In genomic region chr13:68997386-68997785, GRCm38 (mm10) we compare ENCODE assay signal across 10 mouse cellular contexts. TPM values are rescaled to one million over a fixed set of nuclear protein-coding genes. Genes with fewer than 3 reads are reported as not detected.
DNase-seq lines count a peak whose midpoint lies in the region; ATAC-seq lines count a peak whose summit lies in the region.
"Had no signal": no experiment of that assay in that cellular context is flagged by ENCODE, and none has a peak within 500 bp of the region (broad histone marks: within the 10 kb centered on the region; RNA-seq: fewer than 3 reads in every experiment).

No protein-coding gene starts in this region.

- no peaks in the 10 kb centered on the region for H3K36me3 ChIP-seq in heart, embryonic 16.5 days (ENCODE audit: control insufficient read depth, insufficient read depth)
- H3K36me3 ChIP-seq in embryonic facial prominence, embryonic 12.5 days, result no peaks in the 10 kb centered on the region
- H3K36me3 ChIP-seq in hindbrain, embryonic 15.5 days, result no peaks in the 10 kb centered on the region
- no peaks in the 10 kb centered on the region for H3K36me3 ChIP-seq in midbrain, embryonic 16.5 days (ENCODE audit: control insufficient read depth, insufficient read depth, low read length)

- H3K27me3 ChIP-seq in heart, embryonic 16.5 days (ENCODE audit: control insufficient read depth, insufficient read depth, low read length), result peaks cover 41% of the 10 kb centered on the region
- H3K27me3 ChIP-seq in embryonic facial prominence, embryonic 12.5 days, result peaks cover 12% of the 10 kb centered on the region
- peaks cover 12% of the 10 kb centered on the region for H3K27me3 ChIP-seq in hindbrain, embryonic 15.5 days
- no peaks in the 10 kb centered on the region for H3K27me3 ChIP-seq in midbrain, embryonic 16.5 days (ENCODE audit: control insufficient read depth, insufficient read depth, low read depth, low read length)

- no peak for DNase-seq in heart, postnatal 36 days
- DNase-seq in urinary bladder, postnatal 4 days (ENCODE audit: low spot score in 2 of 2), result no peak
- no peak for DNase-seq in thymus, postnatal 4 days
- DNase-seq in frontal cortex, postnatal 10 days (ENCODE audit: low spot score in 2 of 2), result no peak
- DNase-seq: cerebellum, postnatal 25 days; gastrocnemius, postnatal 36 days had no signal

- H3K27ac ChIP-seq in heart, embryonic 16.5 days (ENCODE audit: low read length), result no peak overlapping the region
- H3K27ac ChIP-seq in embryonic facial prominence, embryonic 12.5 days, result no peak overlapping the region
- H3K27ac ChIP-seq in hindbrain, embryonic 15.5 days (replicated peaks), result no peak overlapping the region
- no peak overlapping the region for H3K27ac ChIP-seq in midbrain, embryonic 16.5 days (ENCODE audit: low read length)

- WGBS in heart, embryonic 16.5 days, result 16% methylated on average over 10 of the region's 10 CpGs
- 33% methylated on average over 10 of the region's 10 CpGs for WGBS in embryonic facial prominence, embryonic 12.5 days
- WGBS in hindbrain, embryonic 15.5 days, result 36% methylated on average over 10 of the region's 10 CpGs
- WGBS in midbrain, embryonic 16.5 days, result 38% methylated on average over 10 of the region's 10 CpGs

- H3K9me3 ChIP-seq in heart, embryonic 16.5 days (replicated peaks; ENCODE audit: control insufficient read depth, low read length), result no peaks in the 10 kb centered on the region
- H3K9me3 ChIP-seq in embryonic facial prominence, embryonic 12.5 days, result no peaks in the 10 kb centered on the region
- H3K9me3 ChIP-seq in hindbrain, embryonic 15.5 days, result no peaks in the 10 kb centered on the region
- no peaks in the 10 kb centered on the region for H3K9me3 ChIP-seq in midbrain, embryonic 16.5 days (replicated peaks; ENCODE audit: control insufficient read depth, low read length, poor library complexity, severe bottlenecking)

- peak overlapping the region; percentile 65 for H3K4me3 ChIP-seq in heart, embryonic 16.5 days (ENCODE audit: low read length)
- peak overlapping the region; percentile 59 for H3K4me3 ChIP-seq in embryonic facial prominence, embryonic 12.5 days
- peak overlapping the region; percentile 69 for H3K4me3 ChIP-seq in hindbrain, embryonic 15.5 days
- peak overlapping the region; percentile 71 for H3K4me3 ChIP-seq in midbrain, embryonic 16.5 days (ENCODE audit: low read depth, low read length)

- no peak overlapping the region for H3K9ac ChIP-seq in heart, embryonic 16.5 days (ENCODE audit: low read length)
- H3K9ac ChIP-seq in embryonic facial prominence, embryonic 12.5 days, result no peak overlapping the region
- no peak overlapping the region for H3K9ac ChIP-seq in hindbrain, embryonic 15.5 days
- no peak overlapping the region for H3K9ac ChIP-seq in midbrain, embryonic 16.5 days (ENCODE audit: low read depth, low read length)

- peak overlapping the region; percentile 93; the same call in 1 of the 2 replicates for H3K4me2 ChIP-seq in heart, embryonic 16.5 days (ENCODE audit: low read depth, low read length)
- peak overlapping the region; percentile 91 for H3K4me2 ChIP-seq in embryonic facial prominence, embryonic 12.5 days (replicated peaks)
- H3K4me2 ChIP-seq in hindbrain, embryonic 15.5 days, result peak overlapping the region; percentile 90
- peak overlapping the region; percentile 89 for H3K4me2 ChIP-seq in midbrain, embryonic 16.5 days (ENCODE audit: low read length)

- intact Hi-C loops in heart, postnatal 36 days (cut with DNase I), result loop anchor here (10.0 kb wide), 1 partner anchor 403 kb away; the partner anchor contains the start of gene 1700001L19Rik

- peaks cover 6% of the 10 kb centered on the region for H3K4me1 ChIP-seq in heart, embryonic 16.5 days (ENCODE audit: control insufficient read depth, insufficient read depth, low read length)
- H3K4me1 ChIP-seq in embryonic facial prominence, embryonic 12.5 days, result peaks cover 15% of the 10 kb centered on the region
- H3K4me1 ChIP-seq in hindbrain, embryonic 15.5 days (replicated peaks), result peaks cover 23% of the 10 kb centered on the region
- H3K4me1 ChIP-seq in midbrain, embryonic 16.5 days (ENCODE audit: control insufficient read depth, insufficient read depth, low read length), result peaks cover 8% of the 10 kb centered on the region; the same call in 1 of the 2 replicates

- no peak for ATAC-seq in heart, embryonic 16.5 days (replicated peaks; ENCODE audit: extremely low read depth, insufficient read depth, low FRiP score)
- no peak for ATAC-seq in embryonic facial prominence, embryonic 12.5 days (ENCODE audit: insufficient number of reproducible peaks, insufficient read depth, low FRiP score, low TSS enrichment)
- ATAC-seq in hindbrain, embryonic 15.5 days (ENCODE audit: low FRiP score, low read depth), result no peak
- ATAC-seq in midbrain, embryonic 16.5 days, result no peak

RNA-seq across cellular contexts. Expression of gene Adcy2, which starts 2.0 kb away (rescaled TPM):
- 0.58 and 1.6 TPM in 2 replicates for polyA plus RNA-seq in heart, embryonic 16.5 days (2015; fragmentation: Nextera tagmentation; extraction: Ambion mirVana)
- total RNA-seq in heart, postnatal 36 days (2021), result under 1 TPM; 0.33 to 0.43 TPM
- 4.5 and 5.3 TPM in 2 replicates for polyA plus RNA-seq in embryonic facial prominence, embryonic 12.5 days (2016; fragmentation: Nextera tagmentation; extraction: Ambion mirVana)
- 13.3 and 14.6 TPM in 2 replicates for polyA plus RNA-seq in hindbrain, embryonic 15.5 days (2015; fragmentation: Nextera tagmentation; extraction: Ambion mirVana)
- polyA plus RNA-seq in midbrain, embryonic 16.5 days (2015; fragmentation: Nextera tagmentation; extraction: Ambion mirVana), result 6.7 and 7.5 TPM in 2 replicates
